Mouse (Mus musculus) heart, embryonic 12.5 days (tissue): ENCODE results near the gene A730049H05Rik. TPM values are rescaled to one million over a fixed set of nuclear protein-coding genes. Genes with fewer than 3 reads are reported as not detected.
A peak's percentile ranks its signal among the peaks of the same experiment; 100 is the strongest.

Experiments
- ATAC-seq: fragments of 200-750 bp; cut with Nextera tagmentation; 2 replicates; pipeline ENCODE4 v1.8.0; 2017; ENCODE audit warnings: moderate TSS enrichment, moderate library complexity; ENCODE audit not compliant: insufficient number of reproducible peaks, low FRiP score
- H3K27ac ChIP-seq: fragments of 300-500 bp; sonication (generic); 2 replicates; pipeline ENCODE4 v1.5.1; 2016; ENCODE audit warnings: mild to moderate bottlenecking, moderate library complexity; ENCODE audit not compliant: poor library complexity, severe bottlenecking
- H3K27me3 ChIP-seq: fragments of 300-500 bp; sonication (generic); replicated peaks from 2 replicates; pipeline ENCODE4 v1.6.1; 2016; ENCODE audit warnings: mild to moderate bottlenecking, moderate library complexity
- H3K36me3 ChIP-seq: fragments of 300-500 bp; sonication (generic); 2 replicates; pipeline ENCODE4 v1.6.1; 2016; ENCODE audit warnings: mild to moderate bottlenecking, moderate library complexity
- H3K4me1 ChIP-seq: fragments of 300-500 bp; sonication (generic); replicated peaks from 2 replicates; pipeline ENCODE4 v1.6.1; 2016; ENCODE audit warnings: mild to moderate bottlenecking
- H3K4me2 ChIP-seq: fragments of 300-500 bp; sonication (generic); 2 replicates; pipeline ENCODE4 v1.6.1; 2016; ENCODE audit warnings: mild to moderate bottlenecking, moderate library complexity
- H3K4me3 ChIP-seq: fragments of 300-500 bp; sonication (generic); 2 replicates; pipeline ENCODE4 v1.5.1; 2016; ENCODE audit warnings: mild to moderate bottlenecking
- H3K9ac ChIP-seq: fragments of 300-500 bp; sonication (generic); 2 replicates; pipeline ENCODE4 v1.6.1; 2016; ENCODE audit warnings: mild to moderate bottlenecking, moderate library complexity
- H3K9me3 ChIP-seq: fragments of 300-500 bp; sonication (generic); replicated peaks from 2 replicates; pipeline ENCODE4 v1.6.1; 2016; ENCODE audit warnings: mild to moderate bottlenecking, moderate library complexity
- WGBS: fragments of 180-500 bp; shearing (Covaris S2); methylation state at CpG from one replicate; pipeline ENCODE4 v1.1.7; 2016; 5-methylcytosine and 5-hydroxymethylcytosine counted together
- polyA plus RNA-seq: library from polyadenylated mRNA; unstranded; fragments of >200 nt; fragmentation: Nextera tagmentation; extraction: Ambion mirVana; gene quantifications from 2 replicates; pipeline ENCODE4 v1.2.1, GENCODE M21; 2016

Gene A730049H05Rik
- polyA plus RNA-seq, 1 experiment from 2014 or later, result 4.8 TPM

DNA sequence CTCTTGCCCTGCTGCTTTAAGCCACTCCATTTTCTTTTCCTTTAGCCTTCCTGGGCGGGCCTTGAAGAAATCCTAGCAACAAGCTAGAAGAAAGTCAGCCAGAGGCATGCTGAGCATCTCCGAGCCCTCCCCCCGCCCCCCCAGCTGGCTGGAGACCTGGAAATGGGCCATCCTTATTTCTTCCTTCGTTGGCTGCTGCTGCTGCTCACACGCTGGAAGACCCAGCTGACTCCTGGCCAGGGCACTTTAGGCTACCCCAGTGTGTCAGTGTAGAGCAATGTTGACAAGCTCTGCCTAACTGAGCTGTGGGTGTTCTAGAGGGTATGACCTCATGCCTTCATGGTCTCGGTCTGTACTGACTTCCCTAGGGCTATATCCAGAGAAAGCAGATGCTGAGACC lies 13.1 kb upstream of the A730049H05Rik start:
- WGBS, result 44% methylated on average over 6 of the region's 6 CpGs
- Histone ChIP-seq H3K4me2 (no peak overlapping the region), H3K9me3 (no peaks in the 10 kb centered on the region), H3K9ac (no peak overlapping the region), H3K4me3 (no peak overlapping the region), H3K36me3 (peaks cover 17% of the 10 kb centered on the region), H3K27me3 (no peaks in the 10 kb centered on the region), H3K27ac (peak overlapping the region; percentile 9; the same call in 1 of the 2 replicates), H3K4me1 (peaks cover 29% of the 10 kb centered on the region)
- ATAC-seq, result no peak

DNA sequence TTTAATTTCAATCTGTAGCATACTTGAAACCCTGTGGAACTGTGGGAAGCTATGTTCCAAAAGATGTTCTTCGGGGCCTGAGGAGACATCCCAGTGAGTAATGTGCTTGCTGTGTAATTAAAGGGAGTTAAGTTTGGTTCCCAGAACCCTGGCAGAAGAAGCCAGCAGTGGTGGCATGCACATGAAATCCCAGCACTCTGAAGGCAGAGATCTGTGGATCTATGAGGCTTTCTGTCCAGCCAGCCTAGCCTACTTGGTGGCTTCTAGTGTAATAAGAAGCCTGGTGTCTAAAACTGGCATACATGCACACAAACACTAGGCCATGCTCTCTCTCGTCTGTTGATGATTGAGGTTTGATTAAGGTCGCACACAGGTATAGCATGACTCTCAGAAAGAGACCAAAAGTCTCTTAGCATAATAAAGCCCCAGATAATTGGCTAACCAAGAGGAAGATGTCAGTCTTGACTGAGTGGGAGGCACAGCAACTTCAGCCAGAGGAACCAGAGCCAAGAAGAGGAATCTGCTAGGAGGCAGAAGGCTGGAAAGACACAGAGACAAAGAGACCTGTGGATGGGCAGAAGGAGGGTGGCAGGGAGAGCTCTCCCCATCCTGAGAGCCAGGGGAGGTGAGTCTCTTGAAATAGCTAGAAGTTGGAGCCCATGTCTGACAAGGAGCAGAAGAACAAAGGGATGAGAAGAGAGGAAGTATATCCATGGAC lies 11.9 kb upstream of the A730049H05Rik start:
- Histone ChIP-seq H3K27ac (no peak overlapping the region), H3K4me1 (peaks cover 36% of the 10 kb centered on the region), H3K36me3 (peaks cover 14% of the 10 kb centered on the region), H3K27me3 (no peaks in the 10 kb centered on the region), H3K9ac (no peak overlapping the region), H3K4me2 (no peak overlapping the region), H3K4me3 (no peak overlapping the region), H3K9me3 (no peaks in the 10 kb centered on the region)
- WGBS, result 77% methylated on average over 3 of the region's 3 CpGs
- no peak for ATAC-seq

DNA sequence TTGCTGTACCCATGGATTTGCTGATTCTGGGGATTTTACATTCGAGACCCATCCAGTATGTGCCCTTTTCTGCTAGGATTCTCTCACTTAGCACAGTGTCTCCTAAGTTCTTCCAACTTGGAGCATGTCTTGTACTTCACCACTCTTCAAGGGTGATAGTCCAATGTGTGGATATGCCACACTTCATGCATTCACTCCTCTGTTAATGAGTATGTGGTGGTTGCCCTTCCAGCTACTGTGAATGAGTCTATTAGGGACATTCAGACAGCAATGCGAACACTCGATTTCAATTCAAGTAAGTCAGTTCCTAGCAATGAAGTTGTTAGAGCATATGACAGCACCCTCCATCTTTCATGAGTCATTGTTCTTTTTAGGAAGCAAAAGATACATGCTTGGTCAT lies 6.5 kb upstream of the A730049H05Rik start:
- Histone ChIP-seq H3K4me2 (no peak overlapping the region), H3K9me3 (no peaks in the 10 kb centered on the region), H3K36me3 (peaks cover 20% of the 10 kb centered on the region), H3K27me3 (no peaks in the 10 kb centered on the region), H3K9ac (no peak overlapping the region), H3K4me3 (no peak overlapping the region), H3K27ac (no peak overlapping the region), H3K4me1 (peaks cover 38% of the 10 kb centered on the region)
- ATAC-seq, result no peak
- WGBS, result 84% methylated on average over 3 of the region's 3 CpGs

DNA sequence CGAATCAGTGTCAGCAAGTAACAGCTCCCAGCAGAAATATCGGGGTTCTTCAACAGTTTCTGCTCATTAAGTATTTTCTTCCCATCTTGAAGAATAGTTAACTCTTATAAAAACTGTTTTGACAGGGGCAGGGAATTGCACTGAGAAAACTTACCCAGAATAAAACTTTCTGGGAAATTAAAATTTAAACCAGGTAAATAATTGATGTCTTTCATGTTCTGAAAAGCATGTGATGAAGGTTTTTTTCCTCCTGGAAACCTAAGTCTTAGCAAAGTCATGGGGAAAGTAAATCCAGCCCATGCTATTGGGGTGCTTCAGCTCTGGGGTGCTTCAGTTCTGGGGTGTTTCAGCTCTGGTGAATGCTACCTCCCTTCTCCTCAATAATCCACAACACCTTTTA lies 5.7 kb upstream of the A730049H05Rik start:
- H3K27me3 ChIP-seq, result no peaks in the 10 kb centered on the region
- peaks cover 13% of the 10 kb centered on the region for H3K36me3 ChIP-seq
- peaks cover 43% of the 10 kb centered on the region for H3K4me1 ChIP-seq
- no peak overlapping the region for H3K4me2 ChIP-seq
- H3K9ac ChIP-seq, result no peak overlapping the region
- WGBS, result 90% methylated on average over 2 of the region's 2 CpGs
- no peak overlapping the region for H3K27ac ChIP-seq
- no peak for ATAC-seq
- H3K9me3 ChIP-seq, result no peaks in the 10 kb centered on the region
- H3K4me3 ChIP-seq, result no peak overlapping the region

DNA sequence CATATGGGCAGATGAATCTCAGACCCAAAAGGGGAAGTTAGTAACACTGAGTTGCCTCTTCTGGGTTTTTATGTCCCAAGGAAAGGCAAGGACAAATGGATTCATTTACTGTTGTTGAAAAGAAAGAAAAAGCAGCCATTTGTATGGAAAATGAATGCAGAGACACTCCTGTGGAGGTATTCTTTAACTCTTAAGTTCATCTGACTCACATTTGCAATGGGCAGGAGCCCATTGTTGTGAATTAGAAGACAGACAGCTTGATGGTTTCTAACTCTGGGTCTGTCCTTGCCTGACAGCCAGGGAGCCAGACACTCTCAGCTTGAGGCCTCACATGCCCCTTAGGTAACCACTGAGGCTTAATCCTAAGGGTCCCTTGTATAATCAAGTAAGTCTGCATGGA lies 4.7 kb upstream of the A730049H05Rik start:
- ATAC-seq, result no peak
- Histone ChIP-seq H3K27me3 (no peaks in the 10 kb centered on the region), H3K4me3 (no peak overlapping the region), H3K4me1 (peaks cover 53% of the 10 kb centered on the region), H3K9ac (no peak overlapping the region), H3K27ac (no peak overlapping the region; the same call in 1 of the 2 replicates), H3K9me3 (no peaks in the 10 kb centered on the region), H3K4me2 (no peak overlapping the region), H3K36me3 (peaks cover 9% of the 10 kb centered on the region)

DNA sequence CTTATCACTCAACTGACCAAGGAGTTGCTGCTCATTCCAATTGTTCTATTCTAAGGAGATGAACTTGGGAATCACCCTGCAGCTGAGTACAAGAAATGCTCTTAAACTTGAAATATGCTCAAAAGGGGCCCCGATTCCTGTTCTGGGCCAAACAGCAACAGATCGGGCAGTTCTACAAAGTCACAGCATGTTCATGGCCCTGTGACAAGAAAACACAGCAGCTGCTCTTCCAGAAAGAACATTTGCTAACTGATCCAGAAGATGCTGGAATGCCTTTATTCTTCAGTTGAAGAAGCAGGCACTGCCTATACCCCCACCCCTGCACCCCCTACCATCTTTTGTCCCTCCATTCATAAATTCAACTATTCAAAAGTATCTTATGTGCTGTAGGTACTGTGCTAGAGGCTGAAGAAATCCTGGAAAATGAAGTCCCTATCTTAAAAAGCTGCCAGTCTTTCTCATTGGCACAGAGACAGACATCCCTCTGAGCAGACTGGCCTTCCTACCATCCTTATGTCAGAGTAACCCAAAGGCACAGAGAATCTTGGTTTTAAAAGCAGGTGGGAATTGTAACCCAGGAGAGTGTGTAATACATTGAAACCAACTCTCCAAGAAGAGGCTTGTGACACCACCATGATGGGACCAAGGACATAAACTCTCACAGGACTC lies 3.4 kb upstream of the A730049H05Rik start:
- 52% methylated on average over 2 of the region's 2 CpGs for WGBS
- H3K9ac ChIP-seq, result no peak overlapping the region
- H3K27ac ChIP-seq, result no peak overlapping the region
- no peaks in the 10 kb centered on the region for H3K9me3 ChIP-seq
- peaks cover 9% of the 10 kb centered on the region for H3K36me3 ChIP-seq
- no peaks in the 10 kb centered on the region for H3K27me3 ChIP-seq
- ATAC-seq, result no peak
- H3K4me3 ChIP-seq, result no peak overlapping the region
- peaks cover 46% of the 10 kb centered on the region for H3K4me1 ChIP-seq
- no peak overlapping the region for H3K4me2 ChIP-seq

DNA sequence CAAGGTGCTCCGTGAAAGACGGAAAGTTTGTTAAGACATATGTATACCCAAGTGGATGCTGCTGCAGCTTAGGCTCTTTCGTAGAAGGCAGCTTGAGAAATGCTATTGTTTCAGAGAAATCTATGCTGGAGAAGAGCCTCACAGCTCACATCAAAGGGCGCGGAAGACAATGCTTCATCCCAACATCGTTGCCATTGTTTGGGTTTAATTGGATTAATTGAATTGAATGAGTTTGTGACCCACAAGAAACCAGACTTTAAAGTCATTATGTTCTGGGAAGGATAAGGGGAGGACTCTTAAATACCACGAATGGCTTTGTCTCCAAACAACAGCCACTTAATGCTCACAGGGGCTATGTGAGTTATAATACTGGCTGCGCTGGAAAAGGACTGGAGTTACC lies 1.4 kb downstream of the A730049H05Rik start:
- H3K4me2 ChIP-seq, result no peak overlapping the region
- no peak overlapping the region for H3K9ac ChIP-seq
- no peak for ATAC-seq
- 75% methylated on average over 8 of the region's 8 CpGs for WGBS
- no peak overlapping the region for H3K27ac ChIP-seq
- H3K4me3 ChIP-seq, result no peak overlapping the region
- H3K4me1 ChIP-seq, result peaks cover 22% of the 10 kb centered on the region
- no peaks in the 10 kb centered on the region for H3K27me3 ChIP-seq
- peaks cover 5% of the 10 kb centered on the region for H3K36me3 ChIP-seq
- no peaks in the 10 kb centered on the region for H3K9me3 ChIP-seq

DNA sequence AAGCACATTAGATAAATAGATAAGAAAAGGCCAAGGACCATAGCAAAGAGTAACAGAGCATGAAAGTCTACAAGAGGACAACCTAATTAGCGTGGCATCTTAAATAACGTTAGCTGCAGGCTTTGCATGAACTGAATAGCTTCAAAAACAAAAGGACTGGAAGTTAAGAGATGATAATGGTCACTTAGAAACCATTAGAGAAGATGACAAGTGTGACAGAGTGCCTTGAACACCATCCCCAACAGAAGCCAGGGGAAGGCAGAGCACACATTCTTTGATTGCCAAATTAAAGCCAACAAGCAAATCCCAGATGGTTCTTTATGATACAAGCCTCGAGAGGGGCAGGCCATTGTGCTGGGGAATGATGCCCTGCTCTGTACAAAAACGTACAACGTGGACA lies 5.3 kb downstream of the A730049H05Rik start:
- Histone ChIP-seq H3K4me2 (no peak overlapping the region), H3K4me3 (no peak overlapping the region), H3K9me3 (no peaks in the 10 kb centered on the region), H3K27me3 (no peaks in the 10 kb centered on the region), H3K9ac (no peak overlapping the region), H3K27ac (no peak overlapping the region), H3K36me3 (peaks cover 6% of the 10 kb centered on the region; the same call in 1 of the 2 replicates), H3K4me1 (peaks cover 6% of the 10 kb centered on the region)
- no peak for ATAC-seq
- WGBS, result 72% methylated on average over 5 of the region's 5 CpGs

DNA sequence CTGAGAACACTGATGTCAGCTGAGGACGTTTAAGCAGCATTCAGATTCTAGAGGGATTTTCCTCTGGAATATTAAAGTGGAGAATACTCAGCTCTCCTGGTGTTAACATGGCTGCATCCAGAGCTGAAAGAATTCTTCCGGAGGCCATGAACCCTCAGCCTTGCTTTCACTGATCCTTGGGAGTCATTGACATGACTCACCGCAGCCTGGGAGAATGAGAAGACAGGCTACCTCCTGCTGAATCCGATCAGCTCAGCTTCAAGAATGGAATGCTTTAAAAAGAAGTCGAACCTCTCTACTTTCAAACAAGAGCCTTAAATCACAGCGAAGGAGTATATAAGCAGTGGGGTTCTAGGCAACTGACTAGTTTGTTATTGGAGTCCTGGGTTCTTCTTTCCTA lies 5.7 kb downstream of the A730049H05Rik start:
- Histone ChIP-seq H3K36me3 (peaks cover 6% of the 10 kb centered on the region; the same call in 1 of the 2 replicates), H3K4me2 (no peak overlapping the region), H3K27ac (no peak overlapping the region), H3K9me3 (no peaks in the 10 kb centered on the region), H3K27me3 (no peaks in the 10 kb centered on the region), H3K9ac (no peak overlapping the region), H3K4me3 (no peak overlapping the region), H3K4me1 (0 out of 2 replicates have a peak, but pooled peaks cover 5% of the 10 kb centered on the region)
- 60% methylated on average over 6 of the region's 6 CpGs for WGBS
- ATAC-seq, result no peak

DNA sequence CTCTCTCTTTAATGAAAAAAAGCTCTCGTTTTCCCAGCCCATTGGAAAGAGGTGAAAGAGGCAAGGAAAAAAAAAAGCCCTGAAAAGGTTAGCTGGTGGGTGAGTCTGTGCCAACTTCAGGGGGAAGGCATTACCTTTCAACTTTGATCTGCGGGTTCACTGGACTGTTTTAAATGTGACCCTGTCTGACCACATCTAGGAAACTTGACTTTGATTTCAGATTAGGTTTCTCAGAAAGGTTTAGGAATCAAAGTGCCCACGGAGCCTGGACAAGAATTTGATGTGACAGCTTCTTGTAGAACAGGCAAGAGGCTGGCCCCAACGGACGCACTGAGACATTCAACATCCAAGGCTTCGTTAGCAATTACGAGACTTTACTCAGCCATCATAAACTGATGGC lies 7.7 kb downstream of the A730049H05Rik start:
- no peaks in the 10 kb centered on the region for H3K9me3 ChIP-seq
- H3K27me3 ChIP-seq, result no peaks in the 10 kb centered on the region
- no peak overlapping the region for H3K27ac ChIP-seq
- 82% methylated on average over 7 of the region's 7 CpGs for WGBS
- ATAC-seq, result no peak
- H3K9ac ChIP-seq, result no peak overlapping the region
- H3K4me1 ChIP-seq, result peaks cover 15% of the 10 kb centered on the region
- H3K36me3 ChIP-seq, result peaks cover 6% of the 10 kb centered on the region; the same call in 1 of the 2 replicates
- H3K4me3 ChIP-seq, result no peak overlapping the region
- no peak overlapping the region for H3K4me2 ChIP-seq

DNA sequence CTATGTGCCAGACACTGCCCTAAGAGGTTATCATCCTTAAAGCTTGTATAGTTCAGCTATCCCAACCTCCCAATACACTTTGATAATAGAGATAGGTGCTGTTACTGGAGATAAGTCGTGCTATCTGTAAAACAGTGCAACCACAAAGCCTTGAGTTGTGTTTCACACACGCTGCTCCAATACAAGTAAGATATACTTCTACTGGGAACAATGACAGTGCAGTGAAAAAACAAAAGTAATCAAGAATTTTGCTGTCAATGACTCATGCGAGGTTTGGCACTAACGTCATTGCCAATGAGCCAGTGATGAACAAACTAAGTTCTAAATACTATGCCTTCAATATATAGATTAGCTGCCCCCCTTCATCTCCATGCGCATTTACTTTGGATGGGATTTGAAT lies 10.3 kb downstream of the A730049H05Rik start:
- no peak overlapping the region for H3K27ac ChIP-seq
- ATAC-seq, result no peak
- no peaks in the 10 kb centered on the region for H3K27me3 ChIP-seq
- no peak overlapping the region for H3K9ac ChIP-seq
- no peaks in the 10 kb centered on the region for H3K9me3 ChIP-seq
- H3K4me2 ChIP-seq, result no peak overlapping the region
- H3K36me3 ChIP-seq, result peaks cover 6% of the 10 kb centered on the region; the same call in 1 of the 2 replicates
- H3K4me3 ChIP-seq, result no peak overlapping the region
- H3K4me1 ChIP-seq, result peaks cover 15% of the 10 kb centered on the region
- WGBS, result 56% methylated on average over 5 of the region's 5 CpGs
